Mouse (Mus musculus): Measurements from ENCODE around the gene Gcfc2. TPM values are rescaled to one million over a fixed set of nuclear protein-coding genes. Genes with fewer than 3 reads are reported as not detected.

Gene Gcfc2
- total RNA-seq, 1 experiment from 2014 or later: 15.1 TPM

- DNase-seq: peak; percentile 79
These were observed 52.6 kb downstream of the Gcfc2 start for GRCm38 (mm10) chr6:81975971-81976621.

GRCm38 (mm10) chr6:81979286-81979685, 55.8 kb downstream of the Gcfc2 start:
- no peak for DNase-seq

GRCm38 (mm10) chr6:81986171-81986570, 62.7 kb downstream of the Gcfc2 start:
- no peak for DNase-seq

- no peak for DNase-seq
These were observed 63.1 kb downstream of the Gcfc2 start for GRCm38 (mm10) chr6:81986599-81986998.

GRCm38 (mm10) chr6:81987010-81987409, 63.5 kb downstream of the Gcfc2 start:
- DNase-seq: peak; percentile 87

- DNase-seq: peak; percentile 40
These were observed 64.1 kb downstream of the Gcfc2 start for GRCm38 (mm10) chr6:81987580-81987979.

- DNase-seq: no peak
These were observed 64.9 kb downstream of the Gcfc2 start for GRCm38 (mm10) chr6:81988341-81988740.

- DNase-seq: no peak
These were observed 66.8 kb downstream of the Gcfc2 start for GRCm38 (mm10) chr6:81990049-81990810.

Small RNA genes within 50 kb of the gene (microRNA-seq; reads per million reads assigned to microRNA genes)
- gene Mir468 (0 reads per million in 2 experiments), gene Mir7232 (0 reads per million in 2 experiments)

Other genes with a start within 250 kb of the Gcfc2 start
- 22.9 and 36.0 TPM in 2 replicates for gene Mrpl19, start 42.3 kb downstream of the Gcfc2 start, total RNA-seq (2021)
- 1.8 and 3.1 TPM in 2 replicates for gene Eva1a, start 117.4 kb downstream of the Gcfc2 start, total RNA-seq (2021)

All from adrenal gland, postnatal 25 days (tissue).